Mouse (Mus musculus) kidney, adult 2 months (tissue): ENCODE data around the gene Thap3.

ENCODE experiments used
- CTCF ChIP-seq: fragments of 200-500 bp; conservative IDR thresholded peaks from 2 replicates; pipeline ENCODE4 v1.5.1; 2011; ENCODE audit warnings: low read depth, mild to moderate bottlenecking, control low read depth, low read length, moderate library complexity, mixed read lengths; ENCODE audit not compliant: insufficient read depth, insufficient read length
- POLR2A ChIP-seq: fragments of 200-500 bp; IDR thresholded peaks from one replicate; pipeline ENCODE4 v1.6.1; 2011; ENCODE audit warnings: low read depth, low read length, control low read depth

DNA sequence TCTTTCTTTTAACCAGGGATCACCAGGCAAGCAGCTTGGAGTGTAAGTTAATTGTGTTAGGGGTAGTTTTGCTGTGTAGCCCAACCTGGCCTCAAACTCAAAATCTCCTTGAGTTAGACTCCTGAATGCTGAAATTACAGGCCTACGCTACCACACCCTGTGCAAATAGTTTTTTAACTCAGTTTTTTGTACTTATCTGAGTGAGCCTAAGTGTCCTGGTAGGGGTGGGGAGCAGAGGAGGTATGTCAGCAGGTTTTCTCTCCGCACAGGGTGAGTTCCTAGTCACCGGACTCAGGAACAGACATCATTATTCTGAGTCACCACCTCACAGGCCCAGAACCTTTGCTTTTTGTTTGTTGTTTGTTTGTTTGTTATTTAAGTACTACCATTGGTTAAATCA lies 13.3 kb upstream of the Thap3 start:
- no peak for TF ChIP-seq CTCF
- no peak for TF ChIP-seq POLR2A
